ENCODE assay signal across 8 mouse cellular contexts in the genomic region with DNA sequence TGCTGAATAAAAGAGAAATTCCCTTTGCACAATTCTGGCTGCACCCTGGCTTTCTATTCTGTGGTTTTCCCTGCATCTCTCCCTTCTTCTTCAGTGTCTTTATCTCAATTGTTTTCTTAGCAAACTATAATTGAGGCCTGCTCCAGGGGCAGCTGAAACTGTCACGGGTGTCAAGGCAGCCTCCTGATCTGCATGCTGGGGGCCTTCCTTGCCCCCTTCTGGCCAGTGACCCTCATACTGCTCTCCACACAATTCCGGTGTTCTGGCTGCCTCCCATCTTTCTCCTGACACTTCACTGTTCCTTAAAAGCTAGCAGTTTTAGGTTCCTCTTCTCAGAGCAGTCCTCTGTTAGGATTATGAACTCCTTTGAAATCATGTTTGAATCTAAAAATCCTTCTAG. TPM values are rescaled to one million over a fixed set of nuclear protein-coding genes. Genes with fewer than 3 reads are reported as not detected.
DNase-seq lines count a peak whose midpoint lies in the region; ATAC-seq and TF ChIP-seq lines count a peak whose summit lies in the region.

No protein-coding gene starts in this region.

- H3K27ac ChIP-seq in heart, embryonic 12.5 days (ENCODE audit: poor library complexity, severe bottlenecking) = no peak overlapping the region
- no peak overlapping the region for H3K27ac ChIP-seq in heart, postnatal 0 days (ENCODE audit: low read depth)
- H3K27ac ChIP-seq in midbrain, embryonic 10.5 days (replicated peaks) = no peak overlapping the region

- H3K36me3 ChIP-seq in heart, embryonic 12.5 days = peaks cover 37% of the 10 kb centered on the region
- H3K36me3 ChIP-seq in G1E (replicated peaks) = peaks cover 45% of the 10 kb centered on the region
- H3K36me3 ChIP-seq in heart, postnatal 0 days (replicated peaks; ENCODE audit: control insufficient read depth, insufficient read depth, low read length) = peaks cover 40% of the 10 kb centered on the region
- peaks cover 43% of the 10 kb centered on the region for H3K36me3 ChIP-seq in midbrain, embryonic 10.5 days

- H3K9me3 ChIP-seq in heart, embryonic 12.5 days (replicated peaks) = peaks cover 5% of the 10 kb centered on the region
- H3K9me3 ChIP-seq in G1E (replicated peaks) = peaks cover 3% of the 10 kb centered on the region
- H3K9me3 ChIP-seq in heart, postnatal 0 days (replicated peaks; ENCODE audit: control insufficient read depth, low read length) = 0 out of 2 replicates have a peak, but pooled peaks cover 4% of the 10 kb centered on the region
- no peaks in the 10 kb centered on the region for H3K9me3 ChIP-seq in midbrain, embryonic 10.5 days (replicated peaks)

- TF ChIP-seq CTCF in G1E (IDR thresholded peaks at IDR 0.05; ENCODE audit: low read depth, low read length) = no peak
- no peak for TF ChIP-seq CTCF in heart, postnatal 0 days (IDR thresholded peaks at IDR 0.05; ENCODE audit: low read depth)

- no peaks in the 10 kb centered on the region for H3K27me3 ChIP-seq in heart, embryonic 12.5 days (replicated peaks)
- 0 out of 2 replicates have a peak, but pooled peaks cover 2% of the 10 kb centered on the region for H3K27me3 ChIP-seq in G1E (ENCODE audit: insufficient read depth, low read length)
- H3K27me3 ChIP-seq in heart, postnatal 0 days (ENCODE audit: control insufficient read depth, insufficient read depth, low read length) = no peaks in the 10 kb centered on the region
- no peaks in the 10 kb centered on the region for H3K27me3 ChIP-seq in midbrain, embryonic 10.5 days (ENCODE audit: low read depth, poor library complexity, severe bottlenecking)

- peak overlapping the region; percentile 92 for H3K4me3 ChIP-seq in heart, embryonic 12.5 days
- peak overlapping the region; percentile 88 for H3K4me3 ChIP-seq in G1E (ENCODE audit: low read depth, low read length)
- H3K4me3 ChIP-seq in heart, postnatal 0 days (ENCODE audit: low read depth, low read length) = peak overlapping the region; percentile 75
- peak overlapping the region; percentile 78 for H3K4me3 ChIP-seq in midbrain, embryonic 10.5 days

- ATAC-seq in heart, embryonic 12.5 days (ENCODE audit: insufficient number of reproducible peaks, low FRiP score) = no peak
- no peak for ATAC-seq in G1E (ENCODE audit: extremely low read depth, insufficient number of reproducible peaks, low FRiP score, poor library complexity, severe bottlenecking)
- no peak for ATAC-seq in heart, postnatal 0 days (ENCODE audit: insufficient read depth, low read depth)
- no peak for ATAC-seq in activated CD4-positive, CD25-positive, alpha-beta regulatory T cell, adult 4 months

- peak overlapping the region; percentile 89 for H3K9ac ChIP-seq in heart, embryonic 12.5 days
- H3K9ac ChIP-seq in heart, postnatal 0 days (replicated peaks; ENCODE audit: low read depth, low read length) = peak overlapping the region; percentile 81

- peak overlapping the region; percentile 89 for H3K4me2 ChIP-seq in heart, embryonic 12.5 days
- H3K4me2 ChIP-seq in heart, postnatal 0 days (ENCODE audit: low read depth, low read length) = peak overlapping the region; percentile 86

- no peak for TF ChIP-seq EP300 in heart, postnatal 0 days (IDR thresholded peaks at IDR 0.05; ENCODE audit: low read depth)

- peaks cover 11% of the 10 kb centered on the region for H3K4me1 ChIP-seq in heart, embryonic 12.5 days (replicated peaks)
- peaks cover 14% of the 10 kb centered on the region for H3K4me1 ChIP-seq in G1E (ENCODE audit: insufficient read depth, low read depth, low read length)
- H3K4me1 ChIP-seq in heart, postnatal 0 days (ENCODE audit: control insufficient read depth, insufficient read depth) = peaks cover 6% of the 10 kb centered on the region
- H3K4me1 ChIP-seq in midbrain, embryonic 10.5 days = peaks cover 14% of the 10 kb centered on the region

- 8% methylated on average over 2 of the region's 2 CpGs for WGBS in heart, embryonic 12.5 days
- 12% methylated on average over 2 of the region's 2 CpGs for WGBS in heart, postnatal 0 days
- 30% methylated on average over 2 of the region's 2 CpGs for WGBS in midbrain, embryonic 10.5 days

- no peak for DNase-seq in heart, postnatal 4 days
- DNase-seq in G1E (ENCODE audit: low spot score) = no peak
- DNase-seq in heart, postnatal 0 days (ENCODE audit: low spot score) = no peak
- DNase-seq in midbrain, embryonic 10.5 days (ENCODE audit: low spot score) = no peak
- DNase-seq in cerebellum, adult 18-20 months = no peak
- DNase-seq in adrenal gland, adult 8-10 months = no peak

RNA-seq across cellular contexts. Expression of a gene that starts 1.2 kb away (rescaled TPM):
- 13.7 and 14.1 TPM in 2 replicates for polyA plus RNA-seq in heart, embryonic 12.5 days (2016; fragmentation: Nextera tagmentation; extraction: Ambion mirVana)
- total RNA-seq in heart, postnatal 4 days (2021) = 10 to 100 TPM; 16.4 to 17.6 TPM
- total RNA-seq in G1E (2014; fragmentation: Nextera tagmentation) (23.3 and 27.0 TPM in 2 replicates), G1E (2017) (18.1 and 20.3 TPM in 2 replicates)
- polyA plus RNA-seq in G1E (2012) = 13.5 and 14.0 TPM in 2 replicates
- total RNA-seq in heart, postnatal 0 days (2014; rRNA removed; ENCODE audit: low replicate concordance) = 7.9 and 10.6 TPM in 2 replicates
- polyA plus RNA-seq in heart, postnatal 0 days (2015; fragmentation: Nextera tagmentation; extraction: Ambion mirVana) = 5.7 and 7.8 TPM in 2 replicates
- 19.8 and 22.3 TPM in 2 replicates for polyA plus RNA-seq in midbrain, embryonic 10.5 days (2016; fragmentation: Nextera tagmentation; extraction: Ambion mirVana)
- 10 to 100 TPM in 1 of 2 experiments, 1 to 10 TPM in 1; 9.6 to 12.0 TPM for polyA plus RNA-seq in activated CD4-positive, CD25-positive, alpha-beta regulatory T cell, adult 4 months (2017; shearing (Covaris generic))
- 10 to 100 TPM; 14.0 to 24.9 (median 17.4) TPM for total RNA-seq in adrenal gland, adult 8-10 months (2022)
